Mouse (Mus musculus) bone marrow macrophage, adult 2 months (primary cell): ENCODE data around the gene Hmgn1. TPM values are rescaled to one million over a fixed set of nuclear protein-coding genes. Genes with fewer than 3 reads are reported as not detected.

Experiments used
- H3K27ac ChIP-seq: 2 replicates; pipeline ENCODE4 v1.5.1; 2012; ENCODE audit warnings: low read depth, low read length; ENCODE audit not compliant: insufficient read depth
- H3K4me1 ChIP-seq: 2 replicates; pipeline ENCODE4 v1.6.1; 2012; ENCODE audit warnings: low read length; ENCODE audit not compliant: control insufficient read depth, insufficient read depth
- H3K4me3 ChIP-seq: 2 replicates; pipeline ENCODE4 v1.5.1; 2012; ENCODE audit warnings: mild to moderate bottlenecking, low read length, moderate library complexity; ENCODE audit not compliant: insufficient read depth
- CTCF ChIP-seq: IDR thresholded peaks from 2 replicates; pipeline ENCODE4 v1.5.1; 2012; ENCODE audit warnings: low read depth, mild to moderate bottlenecking, low read length, moderate library complexity
- POLR2A ChIP-seq: IDR thresholded peaks from 2 replicates; pipeline ENCODE4 v1.6.1; 2012; ENCODE audit warnings: mild to moderate bottlenecking, low read depth, low read length, borderline replicate concordance
- polyA plus RNA-seq: library from polyadenylated mRNA; stranded (reverse); fragments of >200 nt; gene quantifications from 2 replicates; pipeline ENCODE4 v1.2.4, GENCODE M21; 2012; ENCODE audit not compliant: missing spikeins, insufficient read depth, insufficient read length

The Hmgn1 gene
- polyA plus RNA-seq, 1 experiment = 59.3 TPM

GRCm38 (mm10) chr16:96091515-96092504, 35.7 kb downstream of the Hmgn1 start:
- Histone ChIP-seq H3K27ac (no peak overlapping the region), H3K4me3 (no peak overlapping the region), H3K4me1 (peaks cover 3% of the 10 kb centered on the region)
- no peak for TF ChIP-seq CTCF
- no peak for TF ChIP-seq POLR2A

- Histone ChIP-seq H3K4me1 (peaks cover 5% of the 10 kb centered on the region), H3K4me3 (no peak overlapping the region), H3K27ac (no peak overlapping the region)
- TF ChIP-seq POLR2A = no peak
- no peak for TF ChIP-seq CTCF
These were observed 39.4 kb downstream of the Hmgn1 start for GRCm38 (mm10) chr16:96088120-96088519.

DNA sequence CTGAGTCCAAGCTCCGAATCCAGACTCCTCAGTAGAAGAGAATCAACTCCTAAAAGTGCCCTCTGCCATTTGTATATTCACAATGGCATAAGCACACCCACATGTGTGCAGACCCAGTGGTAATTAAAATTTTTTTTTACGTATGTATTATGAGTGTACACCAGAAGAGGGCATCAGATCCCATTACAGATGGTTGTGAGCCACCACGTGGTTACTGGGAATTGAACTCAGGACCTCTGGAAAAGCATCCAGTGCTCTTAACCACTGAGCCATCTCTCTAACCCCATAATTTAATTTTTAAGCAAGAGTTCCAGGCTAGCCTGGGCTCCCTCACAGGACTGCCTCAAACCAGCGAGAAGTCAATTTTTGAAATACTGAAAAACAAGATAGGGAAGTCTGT, 40.1 kb downstream of the Hmgn1 start:
- no peak for TF ChIP-seq POLR2A
- no peak for TF ChIP-seq CTCF
- no peak overlapping the region for H3K4me3 ChIP-seq
- H3K27ac ChIP-seq = no peak overlapping the region
- H3K4me1 ChIP-seq = peaks cover 5% of the 10 kb centered on the region

- Histone ChIP-seq H3K4me3 (no peak overlapping the region), H3K4me1 (peaks cover 5% of the 10 kb centered on the region), H3K27ac (no peak overlapping the region)
- TF ChIP-seq CTCF (no peak), POLR2A (no peak)
These were observed 40.5 kb downstream of the Hmgn1 start for GRCm38 (mm10) chr16:96087001-96087400.

DNA sequence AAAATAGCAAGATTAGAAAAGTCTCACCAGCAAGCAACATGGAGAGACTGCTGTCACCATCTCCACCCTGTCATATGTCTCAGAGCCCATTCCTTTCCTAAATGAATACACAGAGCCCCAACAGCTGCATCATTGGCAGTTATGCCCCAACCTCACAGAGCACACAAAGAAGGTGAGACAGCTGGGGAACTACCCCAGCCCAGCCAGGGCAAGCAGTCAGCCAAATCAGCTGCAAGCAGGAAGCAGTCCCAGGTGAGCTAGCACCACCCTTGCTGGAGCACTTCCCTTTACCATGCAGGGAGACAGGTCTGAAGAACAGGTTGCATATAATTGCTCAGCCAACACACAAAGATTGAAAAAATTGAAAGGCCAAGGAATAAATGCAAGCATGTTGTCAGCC, 41.9 kb downstream of the Hmgn1 start:
- Histone ChIP-seq H3K27ac (no peak overlapping the region), H3K4me1 (peaks cover 10% of the 10 kb centered on the region)
- no peak for TF ChIP-seq CTCF
- TF ChIP-seq POLR2A = no peak

DNA sequence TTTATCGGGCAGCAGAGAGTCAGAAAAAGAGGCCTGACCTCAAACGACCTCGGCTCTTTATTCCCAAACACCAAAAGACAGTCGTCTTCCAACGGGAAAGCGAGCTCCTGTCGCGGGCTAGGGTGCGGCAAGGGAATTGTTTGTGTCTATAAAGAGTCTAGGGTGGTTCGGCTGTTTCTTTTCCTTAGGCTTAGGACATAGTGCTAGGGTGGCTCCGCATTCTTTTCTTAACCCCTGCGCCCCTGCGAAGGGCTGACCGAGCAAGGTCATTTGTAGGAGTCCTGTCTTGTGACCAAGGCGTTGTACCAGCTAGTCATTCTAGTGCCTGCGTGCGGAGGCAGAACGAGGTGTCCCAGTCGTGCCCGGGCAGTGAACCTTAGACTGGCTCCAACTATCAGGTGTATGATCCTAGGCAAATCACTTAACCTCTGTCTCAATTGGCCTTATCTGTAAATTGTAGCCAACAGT, 44.3 kb downstream of the Hmgn1 start:
- peaks cover 10% of the 10 kb centered on the region for H3K4me1 ChIP-seq
- TF ChIP-seq POLR2A (no peak), CTCF (no peak)
- H3K27ac ChIP-seq = 0 out of 2 replicates have a peak overlapping the region, but pooled peaks have one; percentile 1
- peak overlapping the region; percentile 58 for H3K4me3 ChIP-seq

More for the DNA sequence above, 41.9 kb downstream of the Hmgn1 start:
- no peak overlapping the region for H3K4me3 ChIP-seq

GRCm38 (mm10) chr16:96082301-96083178, 45.0 kb downstream of the Hmgn1 start, which contains the start of gene Brwd1:
TSS of gene Brwd1 (minus strand) at chr16:96082526.
- Histone ChIP-seq H3K27ac (peak within 1 kb of the TSS; percentile 57), H3K4me1 (peaks cover 10% of the 10 kb centered on the region), H3K4me3 (peak within 1 kb of the TSS; percentile 88)
- TF ChIP-seq CTCF = no peak
- peak; percentile 78; the same call in 1 of the 2 replicates for TF ChIP-seq POLR2A

DNA sequence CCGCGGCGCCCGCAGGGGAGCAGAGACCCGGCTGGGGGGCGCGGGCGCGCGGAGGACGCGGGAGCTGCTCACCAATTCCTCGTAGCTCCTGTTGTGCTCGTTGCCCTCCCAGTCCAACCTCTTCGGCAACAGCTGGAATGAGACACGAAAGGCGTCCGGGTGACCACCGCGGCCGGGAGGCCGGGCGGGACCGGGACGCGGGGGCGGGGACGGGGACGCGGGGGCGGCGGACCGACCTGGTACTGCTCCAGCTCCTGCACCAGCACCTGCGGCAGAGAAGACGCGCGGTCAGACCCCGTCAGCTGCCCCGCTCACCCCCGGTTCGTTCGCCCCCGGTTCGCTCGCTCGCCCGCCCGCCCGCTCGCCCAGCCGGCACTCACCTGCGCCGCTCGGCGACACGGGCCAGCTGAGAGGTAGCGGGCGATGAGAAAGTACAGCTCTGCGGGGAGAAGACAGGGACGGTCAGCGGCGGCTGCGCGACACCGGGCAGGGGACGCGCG, 45.7 kb downstream of the Hmgn1 start:
- peak overlapping the region; percentile 88 for H3K4me3 ChIP-seq
- TF ChIP-seq CTCF = no peak
- TF ChIP-seq POLR2A = no peak
- peak overlapping the region; percentile 57 for H3K27ac ChIP-seq
- peaks cover 6% of the 10 kb centered on the region for H3K4me1 ChIP-seq

GRCm38 (mm10) chr16:96081331-96081730, 46.2 kb downstream of the Hmgn1 start:
- Histone ChIP-seq H3K4me1 (peaks cover 5% of the 10 kb centered on the region), H3K4me3 (peak overlapping the region; percentile 88), H3K27ac (peak overlapping the region; percentile 33; the same call in 1 of the 2 replicates)
- TF ChIP-seq CTCF (no peak), POLR2A (no peak)
